Mouse (Mus musculus) liver, embryonic 14.5 days (tissue): ENCODE measurements around the gene Fgfr2. TPM values are rescaled to one million over a fixed set of nuclear protein-coding genes. Genes with fewer than 3 reads are reported as not detected.

Experiments
- ATAC-seq: fragments of 200-750 bp; cut with Nextera tagmentation; 2 replicates; pipeline ENCODE4 v1.8.0; 2017; ENCODE audit warnings: moderate number of reproducible peaks, mild to moderate bottlenecking, moderate library complexity; ENCODE audit not compliant: insufficient read depth
- DNase-seq, 3 experiments: peaks; one replicate each; pipeline ENCODE4 v3.0.0-alpha.2; 2012 to 2013; ENCODE audit warnings: low read depth in 3 of 3, low spot score in 3 of 3
- H3K27ac ChIP-seq: fragments of 300-500 bp; sonication (generic); 2 replicates; pipeline ENCODE4 v1.5.1; 2014; ENCODE audit warnings: moderate library complexity, mild to moderate bottlenecking, control low read depth, inconsistent platforms
- H3K27me3 ChIP-seq: fragments of 300-500 bp; sonication (generic); 2 replicates; pipeline ENCODE4 v1.6.1; 2014; ENCODE audit warnings: mild to moderate bottlenecking, low read length, moderate library complexity; ENCODE audit not compliant: control insufficient read depth, insufficient read depth
- H3K36me3 ChIP-seq: fragments of 300-500 bp; sonication (generic); replicated peaks from 2 replicates; pipeline ENCODE4 v1.6.1; 2014; ENCODE audit warnings: low read depth; ENCODE audit not compliant: control insufficient read depth, insufficient read depth
- H3K4me1 ChIP-seq, 2 experiments: fragments of 200-500 bp in 1 of 2; fragments of 300-500 bp in 1 of 2; sonication (generic) in 1 of 2; replicated peaks; 2 replicates each; pipeline ENCODE4 v1.6.1; 2012 to 2014; ENCODE audit warnings: antibody characterized with exemption in 1 of 2, inconsistent platforms in 1 of 2, low read length in 1 of 2; ENCODE audit not compliant: control insufficient read depth in 2 of 2, insufficient read depth in 2 of 2
- H3K4me2 ChIP-seq: fragments of 300-500 bp; sonication (generic); 2 replicates; pipeline ENCODE4 v1.6.1; 2014; ENCODE audit warnings: low read depth, mild to moderate bottlenecking, control low read depth, moderate library complexity
- H3K4me3 ChIP-seq, 2 experiments: fragments of 200-500 bp in 1 of 2; fragments of 300-500 bp in 1 of 2; sonication (generic) in 1 of 2; 2 replicates each; pipeline ENCODE4 v1.5.1; 2012 to 2014; ENCODE audit warnings: low read depth in 2 of 2, low read length in 2 of 2, mild to moderate bottlenecking in 2 of 2, control low read depth in 1 of 2, inconsistent platforms in 1 of 2, moderate library complexity in 1 of 2; ENCODE audit not compliant: insufficient read depth in 1 of 2
- H3K9ac ChIP-seq: fragments of 300-500 bp; sonication (generic); replicated peaks from 2 replicates; pipeline ENCODE4 v1.6.1; 2014; ENCODE audit warnings: mild to moderate bottlenecking, control low read depth, moderate library complexity
- H3K9me3 ChIP-seq: fragments of 300-500 bp; sonication (generic); 2 replicates; pipeline ENCODE4 v1.6.1; 2016; ENCODE audit warnings: low read length, mixed read lengths; ENCODE audit not compliant: control insufficient read depth
- CTCF ChIP-seq: IDR thresholded peaks from 2 replicates; pipeline ENCODE4 v1.5.1; 2016; ENCODE audit warnings: antibody characterized with exemption, low read depth, control low read depth
- EP300 ChIP-seq: IDR thresholded peaks from 2 replicates; pipeline ENCODE4 v1.6.1; 2016; ENCODE audit warnings: antibody characterized with exemption, low read depth
- WGBS: fragments of 180-500 bp; shearing (Covaris S2); extraction: QIAGEN DNeasy Blood & Tissue Kit; methylation state at CpG from one replicate; pipeline ENCODE4 v1.1.7; 2014; ENCODE audit not compliant: insufficient replicate concordance; 5-methylcytosine and 5-hydroxymethylcytosine counted together
- polyA plus RNA-seq, 2 experiments: library from polyadenylated mRNA; depleted of rRNA in 1 of 2; stranded (reverse) in 1 of 2; unstranded in 1 of 2; fragments of >200 nt; fragmentation: Nextera tagmentation in 1 of 2; extraction: Ambion mirVana in 1 of 2; gene quantifications; 2 replicates each; pipeline versions ENCODE4 v1.2.1 to v1.2.3; 2012 to 2014

The Fgfr2 gene
- polyA plus RNA-seq, 2 experiments, result 7.9 to 8.8 TPM

GRCm38 (mm10) chr7:130578066-130578465 lies 2545.1 kb downstream of the Fgfr2 start:
- no peaks in the 10 kb centered on the region for H3K36me3 ChIP-seq
- ATAC-seq (no peak), DNase-seq (no peak)
- no peaks in the 10 kb centered on the region for H3K9me3 ChIP-seq
- H3K4me3 ChIP-seq, result no peak overlapping the region
- peaks cover 0 to 4% of the 10 kb centered on the region in 2 experiments; a peak in 2 of 4 replicates for H3K4me1 ChIP-seq
- H3K27ac ChIP-seq, result no peak overlapping the region
- H3K9ac ChIP-seq, result no peak overlapping the region
- TF ChIP-seq EP300, result no peak
- TF ChIP-seq CTCF, result no peak
- H3K4me2 ChIP-seq, result no peak overlapping the region
- H3K27me3 ChIP-seq, result no peaks in the 10 kb centered on the region
- WGBS, result 62% methylated on average over 2 of the region's 2 CpGs

DNA sequence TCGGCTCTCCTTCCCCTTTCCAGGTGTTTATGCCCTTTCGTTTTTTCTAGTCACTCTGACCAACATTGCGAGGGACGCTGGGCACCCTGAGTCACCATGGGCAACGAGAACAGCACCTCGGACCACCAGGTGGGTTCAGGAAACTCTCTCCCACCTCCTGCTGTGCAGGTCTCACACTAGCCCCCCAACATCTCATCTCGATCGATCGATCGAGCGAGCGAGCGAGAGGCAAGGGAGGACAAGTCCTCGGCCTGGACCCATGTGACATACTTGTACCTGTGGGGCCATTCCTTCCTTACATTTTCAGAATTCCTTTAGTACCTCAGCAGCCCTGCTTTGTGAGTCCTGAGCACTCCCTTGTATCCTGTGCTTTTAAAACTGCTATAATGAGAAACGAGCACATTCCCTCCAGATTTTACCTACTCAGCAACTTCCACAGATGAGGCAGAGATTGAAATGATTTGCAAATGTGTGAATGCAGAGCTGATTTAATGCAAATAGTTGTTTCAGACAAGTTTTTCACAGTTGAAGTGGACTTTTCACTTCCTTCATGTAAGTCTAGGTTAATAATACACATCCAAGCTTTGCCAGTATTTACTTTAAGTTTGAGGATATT lies 2545.7 kb downstream of the Fgfr2 start, which contains the start of gene Tacc2:
Tacc2 (plus strand) TSS at position 51 of the 616 bp plus-strand sequence.
- ATAC-seq, result no peak
- TF ChIP-seq CTCF, result no peak
- no peak for TF ChIP-seq EP300
- Histone ChIP-seq H3K27ac (no peak within 1 kb of the TSS), H3K4me1 (peaks cover 0 to 4% of the 10 kb centered on the region in 2 experiments; a peak in 2 of 4 replicates), H3K9me3 (no peaks in the 10 kb centered on the region), H3K9ac (no peak within 1 kb of the TSS), H3K36me3 (no peaks in the 10 kb centered on the region), H3K27me3 (no peaks in the 10 kb centered on the region), H3K4me3 (peak within 1 kb of the TSS; percentile 22 to 28; a peak in 3 of 4 replicates), H3K4me2 (peak within 1 kb of the TSS; percentile 50)
- no peak for DNase-seq
- WGBS, result 28% methylated on average over 15 of the region's 15 CpGs

DNA sequence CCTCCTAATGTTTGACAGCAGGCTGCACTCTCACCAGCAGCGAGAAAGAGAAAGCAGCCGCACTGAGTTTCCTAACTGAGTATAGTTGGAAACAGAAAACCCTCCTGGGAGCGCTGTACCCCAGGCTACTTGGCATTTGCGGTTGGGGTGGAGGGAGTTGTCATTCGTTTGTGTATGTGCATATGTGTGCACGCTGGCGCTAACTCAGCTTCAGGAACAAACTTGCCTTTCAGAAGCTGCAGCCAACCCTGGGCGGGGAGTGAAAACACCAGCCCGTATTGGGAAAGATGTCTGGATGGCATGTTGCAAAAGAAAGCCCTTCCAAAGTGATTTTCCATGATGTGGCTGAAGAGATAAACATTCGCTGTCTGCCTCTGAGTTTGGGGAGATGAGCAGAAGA lies 2546.2 kb downstream of the Fgfr2 start:
- Histone ChIP-seq H3K4me3 (peak overlapping the region; percentile 22 to 28; a peak in 3 of 4 replicates), H3K4me2 (peak overlapping the region; percentile 50), H3K9me3 (no peaks in the 10 kb centered on the region), H3K27ac (no peak overlapping the region), H3K27me3 (no peaks in the 10 kb centered on the region), H3K36me3 (no peaks in the 10 kb centered on the region), H3K4me1 (peaks cover 0 to 4% of the 10 kb centered on the region in 2 experiments; a peak in 2 of 4 replicates), H3K9ac (no peak overlapping the region)
- DNase-seq (no peak), ATAC-seq (no peak)
- WGBS, result 20% methylated on average over 10 of the region's 10 CpGs
- TF ChIP-seq CTCF (no peak), EP300 (no peak)

DNA sequence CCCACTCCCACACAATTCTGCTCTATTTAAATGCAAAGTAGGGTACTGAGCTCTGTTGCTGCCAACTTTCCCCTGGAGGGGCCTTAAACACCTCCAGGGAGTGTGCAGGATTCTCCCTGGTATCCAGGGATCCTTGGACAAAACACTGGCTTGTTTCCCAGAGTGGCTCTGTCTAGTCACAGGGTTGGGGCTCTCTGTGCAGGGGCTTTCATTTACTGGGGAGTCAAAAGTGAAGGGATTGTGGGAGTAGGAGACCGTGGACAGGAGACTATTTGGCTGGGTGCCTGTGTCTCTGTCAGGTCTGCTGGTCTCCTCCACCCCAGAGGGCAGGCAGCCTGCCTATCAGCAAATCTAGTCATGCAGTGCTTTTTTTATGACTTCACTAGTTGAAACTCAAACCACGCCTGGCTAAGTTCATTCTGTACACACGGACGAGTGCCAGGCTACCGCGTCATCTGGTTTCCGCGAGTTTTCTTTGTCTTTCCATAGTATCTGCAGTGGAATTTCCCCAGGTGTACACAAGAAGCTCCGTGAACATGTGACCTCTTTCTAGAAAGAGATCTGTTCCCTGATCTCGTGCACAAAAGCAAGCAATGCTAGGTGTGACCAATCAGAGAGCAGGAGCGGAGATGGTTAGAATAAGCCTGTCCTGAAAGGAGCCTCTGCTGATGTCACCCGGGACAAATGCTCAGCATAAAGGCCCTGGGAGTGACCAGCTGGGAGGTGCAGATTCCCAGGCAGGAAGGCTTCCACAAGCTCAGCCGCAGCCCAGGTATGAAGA lies 2548.7 kb downstream of the Fgfr2 start:
- Histone ChIP-seq H3K4me3 (no peak overlapping the region), H3K4me1 (peaks cover 0 to 4% of the 10 kb centered on the region in 2 experiments; a peak in 2 of 4 replicates), H3K9me3 (no peaks in the 10 kb centered on the region), H3K27ac (no peak overlapping the region), H3K36me3 (no peaks in the 10 kb centered on the region), H3K4me2 (no peak overlapping the region), H3K27me3 (no peaks in the 10 kb centered on the region), H3K9ac (no peak overlapping the region)
- DNase-seq (no peak), ATAC-seq (no peak)
- TF ChIP-seq CTCF (no peak), EP300 (no peak)
- 59% methylated on average over 13 of the region's 13 CpGs for WGBS

GRCm38 (mm10) chr7:130573746-130574145 lies 2549.4 kb downstream of the Fgfr2 start:
- WGBS, result 77% methylated on average over 10 of the region's 10 CpGs
- Histone ChIP-seq H3K4me2 (no peak overlapping the region), H3K4me3 (no peak overlapping the region), H3K4me1 (peaks cover 0 to 4% of the 10 kb centered on the region in 2 experiments; a peak in 2 of 4 replicates), H3K9ac (no peak overlapping the region), H3K36me3 (no peaks in the 10 kb centered on the region), H3K27me3 (no peaks in the 10 kb centered on the region), H3K9me3 (no peaks in the 10 kb centered on the region), H3K27ac (no peak overlapping the region)
- no peak for DNase-seq
- no peak for ATAC-seq
- TF ChIP-seq CTCF (no peak), EP300 (no peak)
